Mouse (Mus musculus): ENCODE data around the gene Sema3d. TPM values are rescaled to one million over a fixed set of nuclear protein-coding genes. Genes with fewer than 3 reads are reported as not detected.

The Sema3d gene
- polyA plus RNA-seq, 1 experiment: 2.3 TPM

DNA sequence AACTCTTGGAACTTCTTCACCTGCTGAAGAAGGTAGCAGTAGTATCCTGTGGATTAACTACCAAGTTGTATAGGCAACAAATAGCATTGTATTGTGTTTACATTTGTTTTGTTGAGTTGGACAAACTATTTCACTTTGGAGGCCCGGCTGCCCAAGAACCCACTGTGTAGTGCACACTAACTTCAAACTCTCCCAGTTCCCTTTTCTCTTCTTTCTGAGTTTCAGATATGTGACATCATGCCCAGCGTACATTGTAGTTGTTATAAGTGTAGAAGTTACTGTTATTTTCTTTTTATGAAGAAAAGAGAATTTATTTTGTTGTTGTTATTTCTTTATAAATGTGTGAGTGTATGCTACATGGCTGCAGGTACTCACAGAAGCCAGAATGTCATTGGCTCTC, 145.4 kb downstream of the Sema3d start:
- H3K27me3 ChIP-seq (ENCODE audit: control insufficient read depth, insufficient read depth, insufficient read length): no peaks in the 10 kb centered on the region
- no peak for TF ChIP-seq MYOD1 (IDR thresholded peaks at IDR 0.05; ENCODE audit: control insufficient read depth, insufficient read length, low read depth)
- TF ChIP-seq MAX (IDR thresholded peaks at IDR 0.05): no peak
- TF ChIP-seq CTCF (IDR thresholded peaks at IDR 0.05; ENCODE audit: control insufficient read depth, insufficient read depth, insufficient read length): no peak
- no peak for TF ChIP-seq FOSL1 (IDR thresholded peaks at IDR 0.05; ENCODE audit: insufficient read depth, low read length, poor library complexity, severe bottlenecking)
- no peak for TF ChIP-seq USF1 (IDR thresholded peaks at IDR 0.05; ENCODE audit: low read depth)
- TF ChIP-seq CEBPB (IDR thresholded peaks at IDR 0.05; ENCODE audit: low read depth): no peak
- TF ChIP-seq MYOG (IDR thresholded peaks at IDR 0.05; ENCODE audit: control insufficient read depth, extremely low read depth, insufficient read length): no peak
- no peaks in the 10 kb centered on the region for H3K79me3 ChIP-seq (ENCODE audit: low read depth)
- H3K36me3 ChIP-seq (ENCODE audit: control insufficient read depth, insufficient read depth): no peaks in the 10 kb centered on the region
- H3K79me2 ChIP-seq (ENCODE audit: control insufficient read depth, insufficient read depth): no peaks in the 10 kb centered on the region
- no peak overlapping the region for H3ac ChIP-seq (ENCODE audit: control insufficient read depth, insufficient read length, low read depth)
- H3K4me3 ChIP-seq (ENCODE audit: insufficient read depth, poor library complexity, severe bottlenecking): no peak overlapping the region

GRCm38 (mm10) chr5:12529771-12530170, 146.6 kb downstream of the Sema3d start:
- TF ChIP-seq MYOD1 (IDR thresholded peaks at IDR 0.05; ENCODE audit: control insufficient read depth, insufficient read length, low read depth) (no peak), MAX (IDR thresholded peaks at IDR 0.05) (no peak), CTCF (IDR thresholded peaks at IDR 0.05; ENCODE audit: control insufficient read depth, insufficient read depth, insufficient read length) (no peak), MYOG (IDR thresholded peaks at IDR 0.05; ENCODE audit: control insufficient read depth, extremely low read depth, insufficient read length) (no peak), CEBPB (IDR thresholded peaks at IDR 0.05; ENCODE audit: low read depth) (no peak), FOSL1 (IDR thresholded peaks at IDR 0.05; ENCODE audit: insufficient read depth, low read length, poor library complexity, severe bottlenecking) (no peak), USF1 (IDR thresholded peaks at IDR 0.05; ENCODE audit: low read depth) (no peak)
- Histone ChIP-seq H3K36me3 (ENCODE audit: control insufficient read depth, insufficient read depth) (no peaks in the 10 kb centered on the region), H3K79me2 (ENCODE audit: control insufficient read depth, insufficient read depth) (no peaks in the 10 kb centered on the region), H3ac (ENCODE audit: control insufficient read depth, insufficient read length, low read depth) (no peak overlapping the region), H3K79me3 (ENCODE audit: low read depth) (no peaks in the 10 kb centered on the region), H3K27me3 (ENCODE audit: control insufficient read depth, insufficient read depth, insufficient read length) (no peaks in the 10 kb centered on the region), H3K4me3 (ENCODE audit: insufficient read depth, poor library complexity, severe bottlenecking) (no peak overlapping the region)

- H3K4me3 ChIP-seq (ENCODE audit: insufficient read depth, poor library complexity, severe bottlenecking): no peak overlapping the region
- no peaks in the 10 kb centered on the region for H3K27me3 ChIP-seq (ENCODE audit: control insufficient read depth, insufficient read depth, insufficient read length)
- TF ChIP-seq FOSL1 (IDR thresholded peaks at IDR 0.05; ENCODE audit: insufficient read depth, low read length, poor library complexity, severe bottlenecking) (no peak), CEBPB (IDR thresholded peaks at IDR 0.05; ENCODE audit: low read depth) (no peak), CTCF (IDR thresholded peaks at IDR 0.05; ENCODE audit: control insufficient read depth, insufficient read depth, insufficient read length) (no peak), MAX (IDR thresholded peaks at IDR 0.05) (no peak), MYOG (IDR thresholded peaks at IDR 0.05; ENCODE audit: control insufficient read depth, extremely low read depth, insufficient read length) (no peak), MYOD1 (IDR thresholded peaks at IDR 0.05; ENCODE audit: control insufficient read depth, insufficient read length, low read depth) (no peak), USF1 (IDR thresholded peaks at IDR 0.05; ENCODE audit: low read depth) (no peak)
- no peaks in the 10 kb centered on the region for H3K36me3 ChIP-seq (ENCODE audit: control insufficient read depth, insufficient read depth)
- no peak overlapping the region for H3ac ChIP-seq (ENCODE audit: control insufficient read depth, insufficient read length, low read depth)
- no peaks in the 10 kb centered on the region for H3K79me2 ChIP-seq (ENCODE audit: control insufficient read depth, insufficient read depth)
- H3K79me3 ChIP-seq (ENCODE audit: low read depth): no peaks in the 10 kb centered on the region
Observed at GRCm38 (mm10) chr5:12541268-12541667, 158.1 kb downstream of the Sema3d start.

DNA sequence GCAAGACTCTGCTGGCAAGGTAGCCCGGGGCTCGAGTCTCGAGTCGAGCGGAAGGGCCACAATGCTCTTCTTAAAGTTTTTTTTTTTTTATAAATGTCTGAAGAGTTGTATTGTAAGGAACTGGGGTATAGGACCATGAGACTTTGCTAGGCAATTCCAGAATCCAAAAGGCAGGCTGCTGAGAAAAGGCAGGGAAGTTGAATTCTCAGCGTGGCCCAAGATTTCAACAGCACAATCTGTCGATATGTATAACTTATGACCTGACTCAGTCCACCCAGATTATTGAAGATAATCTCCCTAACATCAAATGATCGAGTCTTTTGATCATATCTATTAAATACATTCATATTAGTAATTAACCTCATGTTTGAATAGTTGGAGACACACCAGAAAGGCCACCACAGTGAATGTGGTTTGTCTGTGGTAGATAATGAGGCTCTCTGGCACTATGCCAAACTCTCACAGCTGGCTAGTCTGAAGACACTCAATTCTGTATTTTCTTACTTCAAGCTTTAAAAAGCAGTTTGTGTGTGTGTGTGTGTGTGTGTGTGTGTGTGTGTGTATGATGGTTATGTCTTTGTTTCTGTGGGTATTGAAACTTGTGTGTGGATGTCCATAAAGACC, 166.0 kb downstream of the Sema3d start:
- TF ChIP-seq USF1 (IDR thresholded peaks at IDR 0.05; ENCODE audit: low read depth): no peak
- no peak for TF ChIP-seq MYOG (IDR thresholded peaks at IDR 0.05; ENCODE audit: control insufficient read depth, extremely low read depth, insufficient read length)
- TF ChIP-seq FOSL1 (IDR thresholded peaks at IDR 0.05; ENCODE audit: insufficient read depth, low read length, poor library complexity, severe bottlenecking): no peak
- no peak for TF ChIP-seq CTCF (IDR thresholded peaks at IDR 0.05; ENCODE audit: control insufficient read depth, insufficient read depth, insufficient read length)
- no peak for TF ChIP-seq MAX (IDR thresholded peaks at IDR 0.05)
- TF ChIP-seq MYOD1 (IDR thresholded peaks at IDR 0.05; ENCODE audit: control insufficient read depth, insufficient read length, low read depth): no peak
- no peak for TF ChIP-seq CEBPB (IDR thresholded peaks at IDR 0.05; ENCODE audit: low read depth)
- Histone ChIP-seq H3K79me3 (ENCODE audit: low read depth) (no peaks in the 10 kb centered on the region), H3K27me3 (ENCODE audit: control insufficient read depth, insufficient read depth, insufficient read length) (no peaks in the 10 kb centered on the region), H3ac (ENCODE audit: control insufficient read depth, insufficient read length, low read depth) (no peak overlapping the region), H3K79me2 (ENCODE audit: control insufficient read depth, insufficient read depth) (no peaks in the 10 kb centered on the region), H3K36me3 (ENCODE audit: control insufficient read depth, insufficient read depth) (no peaks in the 10 kb centered on the region), H3K4me3 (ENCODE audit: insufficient read depth, poor library complexity, severe bottlenecking) (no peak overlapping the region)

DNA sequence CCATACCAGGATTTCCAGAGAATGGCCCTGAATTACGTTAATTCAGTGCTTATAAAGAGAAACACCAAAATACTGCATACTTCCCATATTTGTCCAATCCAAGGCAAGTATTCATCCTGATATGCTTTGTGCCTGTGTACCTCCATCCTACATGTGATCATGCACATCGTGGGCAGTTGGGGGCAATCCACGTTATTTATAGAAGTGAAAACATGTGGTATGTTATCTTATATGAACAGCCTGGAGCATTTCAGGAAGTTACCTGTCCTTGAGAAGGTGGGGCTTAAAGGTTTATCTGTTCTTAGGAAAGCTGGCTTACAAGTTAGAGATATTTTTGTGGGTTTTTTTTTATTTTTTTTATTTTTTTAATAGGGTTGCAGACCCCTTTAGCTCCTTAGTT, 172.2 kb downstream of the Sema3d start:
- Histone ChIP-seq H3K4me3 (ENCODE audit: insufficient read depth, poor library complexity, severe bottlenecking) (no peak overlapping the region), H3K79me3 (ENCODE audit: low read depth) (no peaks in the 10 kb centered on the region)
- no peak for TF ChIP-seq CEBPB (IDR thresholded peaks at IDR 0.05; ENCODE audit: low read depth)
- no peak for TF ChIP-seq USF1 (IDR thresholded peaks at IDR 0.05; ENCODE audit: low read depth)
- TF ChIP-seq MYOG (IDR thresholded peaks at IDR 0.05; ENCODE audit: control insufficient read depth, extremely low read depth, insufficient read length): no peak
- no peak for TF ChIP-seq CTCF (IDR thresholded peaks at IDR 0.05; ENCODE audit: control insufficient read depth, insufficient read depth, insufficient read length)
- no peak for TF ChIP-seq FOSL1 (IDR thresholded peaks at IDR 0.05; ENCODE audit: insufficient read depth, low read length, poor library complexity, severe bottlenecking)
- no peak for TF ChIP-seq MYOD1 (IDR thresholded peaks at IDR 0.05; ENCODE audit: control insufficient read depth, insufficient read length, low read depth)
- TF ChIP-seq MAX (IDR thresholded peaks at IDR 0.05): no peak

More for the DNA sequence above, 172.2 kb downstream of the Sema3d start:
- no peaks in the 10 kb centered on the region for H3K79me2 ChIP-seq (ENCODE audit: control insufficient read depth, insufficient read depth)
- H3K27me3 ChIP-seq (ENCODE audit: control insufficient read depth, insufficient read depth, insufficient read length): no peaks in the 10 kb centered on the region
- H3ac ChIP-seq (ENCODE audit: control insufficient read depth, insufficient read length, low read depth): no peak overlapping the region
- H3K36me3 ChIP-seq (ENCODE audit: control insufficient read depth, insufficient read depth): no peaks in the 10 kb centered on the region
